Mouse (Mus musculus) lung, adult 2 months (tissue): ENCODE measurements around the gene Mertk.

Experiments
- CTCF ChIP-seq: fragments of 200-500 bp; IDR thresholded peaks from 2 replicates; pipeline ENCODE4 v1.5.1; 2011; ENCODE audit warnings: mild to moderate bottlenecking, low read length, control low read depth; ENCODE audit not compliant: insufficient read depth
- POLR2A ChIP-seq: fragments of 200-500 bp; IDR thresholded peaks from 2 replicates; pipeline ENCODE4 v1.6.1; 2011; ENCODE audit warnings: low read depth, mild to moderate bottlenecking, control low read depth, low read length, borderline replicate concordance; ENCODE audit errors: extremely low read depth

DNA sequence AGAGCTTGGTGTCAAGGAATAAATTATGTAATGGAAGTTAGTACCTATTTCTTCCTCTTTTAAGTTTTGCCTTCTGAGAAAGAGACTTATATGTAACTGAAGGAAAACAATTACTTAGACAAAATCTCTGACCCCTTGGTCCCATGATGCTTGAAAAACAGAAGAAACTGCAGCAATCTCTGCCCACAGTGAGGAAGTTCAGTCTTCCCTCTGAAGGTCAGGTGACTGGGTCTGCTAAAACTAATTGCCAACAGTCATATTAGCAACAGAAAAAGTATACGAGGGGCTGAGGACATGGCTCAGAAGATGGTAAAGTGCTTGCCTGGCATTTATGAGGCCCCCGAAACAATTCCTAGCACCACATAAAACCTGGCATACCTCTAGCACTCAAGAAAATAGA is 20.6 kb downstream of the Mertk start:
- TF ChIP-seq CTCF (no peak), POLR2A (no peak)
